Mouse (Mus musculus) erythroid progenitor cell, adult 5-6 weeks (primary cell): ENCODE results near the gene Blvrb. TPM values are rescaled to one million over a fixed set of nuclear protein-coding genes. Genes with fewer than 3 reads are reported as not detected.

Source experiments
- ATAC-seq: replicated peaks from 2 replicates; pipeline ENCODE4 v1.8.0; 2016; ENCODE audit warnings: moderate number of reproducible peaks, mild to moderate bottlenecking, moderate TSS enrichment, inconsistent platforms; ENCODE audit not compliant: poor library complexity, low FRiP score, severe bottlenecking
- total RNA-seq, 2 experiments: library from RNA; stranded (forward) in 1 of 2; stranded (reverse) in 1 of 2; fragments of 150-400 nt in 1 of 2; fragments of 186-747, 209-891 nt in 1 of 2; gene quantifications; 2 replicates each; pipeline versions ENCODE4 v1.2.3 to v1.2.4; 2015 to 2017; ENCODE audit warnings: low replicate concordance in 2 of 2

Blvrb gene
- total RNA-seq, 2 experiments from 2014 or later = 484 to 538 TPM

GRCm38 (mm10) chr7:27446521-27447418, 1.0 kb upstream of the Blvrb start:
- no peak for ATAC-seq

GRCm38 (mm10) chr7:27448421-27449206, 836 bp downstream of the Blvrb start:
- ATAC-seq = peak; percentile 71

GRCm38 (mm10) chr7:27449256-27449862, 1.6 kb downstream of the Blvrb start:
- peak; percentile 57 for ATAC-seq

GRCm38 (mm10) chr7:27451359-27451758, 3.6 kb downstream of the Blvrb start:
- no peak for ATAC-seq

- no peak for ATAC-seq
These were observed 4.5 kb downstream of the Blvrb start for GRCm38 (mm10) chr7:27452206-27452770.

GRCm38 (mm10) chr7:27454461-27455121, 6.8 kb downstream of the Blvrb start:
- peak; percentile 67 for ATAC-seq

- ATAC-seq = no peak
These were observed 7.5 kb downstream of the Blvrb start for GRCm38 (mm10) chr7:27455273-27455672.

- ATAC-seq = 0 out of 2 replicates have a peak, but pooled peaks have one; percentile 40
These were observed 10.8 kb downstream of the Blvrb start for GRCm38 (mm10) chr7:27458614-27459013.

GRCm38 (mm10) chr7:27459640-27460039, 11.9 kb downstream of the Blvrb start:
- no peak for ATAC-seq

GRCm38 (mm10) chr7:27460477-27460876, 12.7 kb downstream of the Blvrb start:
- ATAC-seq = no peak

- no peak for ATAC-seq
These were observed 19.9 kb downstream of the Blvrb start for GRCm38 (mm10) chr7:27467648-27468047.

GRCm38 (mm10) chr7:27471390-27472120, 23.8 kb downstream of the Blvrb start:
- no peak for ATAC-seq

GRCm38 (mm10) chr7:27472596-27472995, 24.8 kb downstream of the Blvrb start:
- no peak for ATAC-seq

GRCm38 (mm10) chr7:27473156-27473834, 25.5 kb downstream of the Blvrb start, which contains the start of gene Sertad3:
TSS of gene Sertad3 (plus strand) at chr7:27473768.
- peak; percentile 80 for ATAC-seq

GRCm38 (mm10) chr7:27473835-27474489, 26.2 kb downstream of the Blvrb start:
- no peak; the same call in none of the 2 replicates for ATAC-seq

GRCm38 (mm10) chr7:27474490-27474954, 26.7 kb downstream of the Blvrb start:
- ATAC-seq = peak; percentile 78

GRCm38 (mm10) chr7:27475596-27475995, 27.8 kb downstream of the Blvrb start:
- ATAC-seq = no peak
